Mouse (Mus musculus) liver, adult 2 months (tissue): ENCODE results near the gene Brd3os. TPM values are rescaled to one million over a fixed set of nuclear protein-coding genes. Genes with fewer than 3 reads are reported as not detected.

ENCODE experiments used
- DNase-seq: peaks from one replicate; pipeline ENCODE4 v3.0.0-alpha.2; 2011; ENCODE audit warnings: low read depth, low spot score; ENCODE audit errors: extremely low read depth
- H3K27ac ChIP-seq: fragments of 200-500 bp; replicated peaks from 2 replicates; pipeline ENCODE4 v1.5.1; 2012; ENCODE audit warnings: low read depth, mild to moderate bottlenecking, control low read depth, inconsistent platforms, low read length; ENCODE audit not compliant: insufficient read depth
- H3K27me3 ChIP-seq: fragments of 200-500 bp; 2 replicates; pipeline ENCODE4 v1.6.1; 2012; ENCODE audit warnings: mild to moderate bottlenecking, moderate library complexity, low read length, inconsistent platforms; ENCODE audit not compliant: control insufficient read depth, insufficient read depth
- H3K36me3 ChIP-seq: fragments of 200-500 bp; 2 replicates; pipeline ENCODE4 v1.6.1; 2012; ENCODE audit warnings: low read length, inconsistent platforms; ENCODE audit not compliant: control insufficient read depth, insufficient read depth
- H3K4me1 ChIP-seq: fragments of 200-500 bp; 2 replicates; pipeline ENCODE4 v1.6.1; 2011; ENCODE audit warnings: low read length; ENCODE audit not compliant: control insufficient read depth, insufficient read depth
- H3K4me3 ChIP-seq: fragments of 200-500 bp; 2 replicates; pipeline ENCODE4 v1.5.1; 2011; ENCODE audit warnings: low read depth, mild to moderate bottlenecking, control low read depth, low read length, moderate library complexity; ENCODE audit not compliant: insufficient read depth
- H3K79me2 ChIP-seq: fragments of 200-500 bp; 2 replicates; pipeline ENCODE4 v1.6.1; 2012; ENCODE audit warnings: inconsistent platforms, mild to moderate bottlenecking, low read length, moderate library complexity; ENCODE audit not compliant: control insufficient read depth, insufficient read depth
- H3K9ac ChIP-seq: fragments of 200-500 bp; 2 replicates; pipeline ENCODE4 v1.6.1; 2012; ENCODE audit warnings: low read depth, mild to moderate bottlenecking, control low read depth, inconsistent platforms, low read length
- CTCF ChIP-seq: fragments of 200-500 bp; IDR thresholded peaks from 2 replicates; pipeline ENCODE4 v1.5.1; 2011; ENCODE audit warnings: low read depth, low read length, control low read depth
- POLR2A ChIP-seq: fragments of 200-500 bp; IDR thresholded peaks from 2 replicates; pipeline ENCODE4 v1.6.1; 2011; ENCODE audit warnings: low read length, control low read depth; ENCODE audit not compliant: insufficient read depth; ENCODE audit errors: extremely low read depth
- WGBS: fragments of 180-500 bp; shearing (Covaris S2); methylation state at CpG from one replicate; pipeline ENCODE4 v1.1.7; 2018; 5-methylcytosine and 5-hydroxymethylcytosine counted together
- polyA plus RNA-seq: library from polyadenylated mRNA; depleted of rRNA; stranded (reverse); fragments of >200 nt; gene quantifications from 2 replicates; pipeline ENCODE4 v1.2.3, GENCODE M21; 2012
- total RNA-seq: library from RNA; depleted of rRNA; stranded (reverse); fragments of >200 nt; gene quantifications from 2 replicates; pipeline ENCODE4 v1.2.3, GENCODE M21; 2014

The Brd3os gene
- total and polyA plus RNA-seq, 2 experiments = 0.09 to 0.82 TPM

- Histone ChIP-seq H3K4me3 (no peak overlapping the region), H3K9ac (no peak overlapping the region), H3K79me2 (peaks cover 63% of the 10 kb centered on the region), H3K27me3 (no peaks in the 10 kb centered on the region), H3K36me3 (no peaks in the 10 kb centered on the region), H3K4me1 (peaks cover 30% of the 10 kb centered on the region), H3K27ac (peak overlapping the region; percentile 30)
- DNase-seq = no peak
- TF ChIP-seq POLR2A (no peak), CTCF (no peak)
- 37% methylated on average over 6 of the region's 6 CpGs for WGBS
Observed at GRCm38 (mm10) chr2:27404375-27405093, 37.6 kb upstream of the Brd3os start.

GRCm38 (mm10) chr2:27405094-27405884 is 36.8 kb upstream of the Brd3os start:
- H3K9ac ChIP-seq = no peak overlapping the region
- H3K4me1 ChIP-seq = peaks cover 37% of the 10 kb centered on the region
- H3K27ac ChIP-seq = peak overlapping the region; percentile 30

GRCm38 (mm10) chr2:27406928-27407327 is 35.2 kb upstream of the Brd3os start:
- Histone ChIP-seq H3K9ac (no peak overlapping the region), H3K79me2 (peaks cover 69% of the 10 kb centered on the region), H3K4me3 (no peak overlapping the region), H3K36me3 (no peaks in the 10 kb centered on the region), H3K27me3 (no peaks in the 10 kb centered on the region), H3K27ac (no peak overlapping the region), H3K4me1 (peaks cover 49% of the 10 kb centered on the region)
- DNase-seq = no peak
- TF ChIP-seq POLR2A (no peak), CTCF (no peak)
- WGBS = 81% methylated on average over 5 of the region's 5 CpGs

More at GRCm38 (mm10) chr2:27405094-27405884, 36.8 kb upstream of the Brd3os start:
- no peak for DNase-seq
- Histone ChIP-seq H3K27me3 (no peaks in the 10 kb centered on the region), H3K79me2 (peaks cover 64% of the 10 kb centered on the region), H3K36me3 (no peaks in the 10 kb centered on the region), H3K4me3 (no peak overlapping the region)
- WGBS = 66% methylated on average over 5 of the region's 5 CpGs
- TF ChIP-seq POLR2A (no peak), CTCF (no peak)

GRCm38 (mm10) chr2:27408194-27408593 is 33.9 kb upstream of the Brd3os start:
- peaks cover 57% of the 10 kb centered on the region for H3K4me1 ChIP-seq
- H3K9ac ChIP-seq = no peak overlapping the region
- WGBS = 67% methylated on average over 3 of the region's 3 CpGs
- no peak overlapping the region for H3K4me3 ChIP-seq
- H3K36me3 ChIP-seq = no peaks in the 10 kb centered on the region
- DNase-seq = no peak
- peaks cover 66% of the 10 kb centered on the region for H3K79me2 ChIP-seq
- TF ChIP-seq POLR2A (no peak), CTCF (no peak)
- no peak overlapping the region for H3K27ac ChIP-seq
- no peaks in the 10 kb centered on the region for H3K27me3 ChIP-seq

- Histone ChIP-seq H3K36me3 (no peaks in the 10 kb centered on the region), H3K27me3 (no peaks in the 10 kb centered on the region), H3K27ac (peak overlapping the region; percentile 92), H3K4me1 (peaks cover 57% of the 10 kb centered on the region), H3K9ac (peak overlapping the region; percentile 36; the same call in 1 of the 2 replicates), H3K79me2 (peaks cover 76% of the 10 kb centered on the region), H3K4me3 (no peak overlapping the region)
- WGBS = 52% methylated on average over 6 of the region's 6 CpGs
- peak; percentile 79 for DNase-seq
- no peak for TF ChIP-seq POLR2A
- TF ChIP-seq CTCF = no peak
Observed at GRCm38 (mm10) chr2:27410518-27411140, 31.5 kb upstream of the Brd3os start.
